Mouse (Mus musculus) thymus, adult 2 months (tissue): ENCODE results near the gene Dennd1a.

Source experiments
- CTCF ChIP-seq: fragments of 200-500 bp; IDR thresholded peaks from 2 replicates; pipeline ENCODE4 v1.5.1; 2012; ENCODE audit warnings: mild to moderate bottlenecking, control low read depth, low read length, moderate library complexity, borderline replicate concordance; ENCODE audit not compliant: control insufficient read depth, poor library complexity, insufficient read depth; ENCODE audit errors: extremely low read depth
- POLR2A ChIP-seq: fragments of 200-500 bp; IDR thresholded peaks from 2 replicates; pipeline ENCODE4 v1.6.1; 2012; ENCODE audit warnings: mild to moderate bottlenecking, low read length, control low read depth, moderate library complexity; ENCODE audit not compliant: control insufficient read depth, poor library complexity, insufficient read depth; ENCODE audit errors: extremely low read depth

GRCm38 (mm10) chr2:37883214-37883613, 404.0 kb downstream of the Dennd1a start:
- TF ChIP-seq CTCF: no peak
- TF ChIP-seq POLR2A: no peak
